Mouse (Mus musculus) cerebellum, postnatal 4 days (tissue): Measurements from ENCODE around the gene Mrps31.

ENCODE experiments used
- DNase-seq, 2 experiments: peaks; one replicate each; pipeline ENCODE4 v3.0.0; 2022; ENCODE audit warnings: low spot score in 2 of 2, mixed read lengths in 1 of 2

Gene Mrps31

DNA sequence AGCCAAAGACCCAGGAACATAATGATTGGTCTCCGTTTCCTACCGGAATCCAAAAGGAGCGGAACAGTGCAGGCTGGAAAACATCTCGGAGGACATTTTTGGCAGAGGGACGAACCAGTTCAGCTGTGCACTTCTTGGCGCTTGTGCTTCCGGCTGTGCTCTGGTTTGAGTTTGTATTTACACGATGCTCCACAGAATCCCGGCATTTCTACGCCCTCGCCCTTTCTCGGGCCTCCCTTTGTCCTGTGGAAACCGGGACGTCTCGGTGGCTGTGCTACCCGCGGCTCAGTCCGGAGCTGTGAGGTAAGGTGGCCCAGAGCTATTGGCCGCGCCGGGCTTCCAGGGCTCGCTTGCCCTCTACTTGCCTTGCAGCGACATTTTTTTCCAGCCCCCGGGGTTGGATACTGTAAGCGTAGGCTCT is at the start of gene Mrps31:
Mrps31 (plus strand) TSS at position 80 of the 421 bp plus-strand sequence.
- DNase-seq = peak; percentile 43 to 78

- no peak for DNase-seq
These were observed 34.9 kb upstream of the Mrps31 start for GRCm38 (mm10) chr8:22376311-22376710.

DNA sequence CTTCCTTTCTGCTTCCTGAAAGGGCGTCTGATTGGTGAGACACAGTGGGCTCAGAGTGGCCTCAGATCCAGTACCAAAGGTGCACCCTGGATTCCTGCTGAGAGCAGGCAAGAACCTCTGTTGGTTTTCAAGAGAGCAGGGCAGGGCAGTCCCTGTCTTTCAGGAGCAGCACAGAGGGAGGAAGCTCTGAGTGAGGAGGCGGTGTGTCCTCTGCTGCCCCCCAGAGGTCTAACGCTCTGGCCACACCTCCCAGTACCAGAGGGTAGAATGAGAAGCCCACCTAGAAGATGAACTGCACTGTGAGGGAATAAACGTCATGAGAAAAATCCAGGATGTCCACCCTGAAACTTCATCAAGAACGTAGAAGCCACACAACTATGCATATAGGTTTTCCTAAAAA is 34.3 kb upstream of the Mrps31 start:
- DNase-seq = peak in 1 of 2 experiments; percentile 49

DNA sequence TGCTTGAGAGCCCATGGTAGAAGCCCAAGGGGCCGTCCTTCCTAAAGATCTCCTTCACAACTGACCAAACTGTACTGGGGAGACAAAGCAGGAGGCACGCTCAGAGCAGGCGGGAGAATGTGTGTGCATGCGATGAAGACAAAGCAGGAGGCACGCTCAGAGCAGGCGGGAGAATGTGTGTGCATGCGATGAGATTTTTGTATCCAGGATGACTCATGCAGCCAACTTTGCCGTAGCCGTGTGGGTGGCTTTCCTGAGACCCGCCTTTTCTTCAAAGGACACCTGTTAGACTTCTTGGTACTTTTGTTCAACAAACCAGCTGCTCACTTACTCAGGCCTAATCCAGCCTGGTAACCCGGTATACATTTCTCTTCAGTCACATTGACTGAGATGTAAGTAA is 30.2 kb upstream of the Mrps31 start:
- DNase-seq = no peak

GRCm38 (mm10) chr8:22382824-22383595 is 28.2 kb upstream of the Mrps31 start:
- DNase-seq = no peak

GRCm38 (mm10) chr8:22385158-22385557 is 26.0 kb upstream of the Mrps31 start:
- no peak for DNase-seq

- no peak for DNase-seq
These were observed 21.3 kb upstream of the Mrps31 start for GRCm38 (mm10) chr8:22389874-22390273.

DNA sequence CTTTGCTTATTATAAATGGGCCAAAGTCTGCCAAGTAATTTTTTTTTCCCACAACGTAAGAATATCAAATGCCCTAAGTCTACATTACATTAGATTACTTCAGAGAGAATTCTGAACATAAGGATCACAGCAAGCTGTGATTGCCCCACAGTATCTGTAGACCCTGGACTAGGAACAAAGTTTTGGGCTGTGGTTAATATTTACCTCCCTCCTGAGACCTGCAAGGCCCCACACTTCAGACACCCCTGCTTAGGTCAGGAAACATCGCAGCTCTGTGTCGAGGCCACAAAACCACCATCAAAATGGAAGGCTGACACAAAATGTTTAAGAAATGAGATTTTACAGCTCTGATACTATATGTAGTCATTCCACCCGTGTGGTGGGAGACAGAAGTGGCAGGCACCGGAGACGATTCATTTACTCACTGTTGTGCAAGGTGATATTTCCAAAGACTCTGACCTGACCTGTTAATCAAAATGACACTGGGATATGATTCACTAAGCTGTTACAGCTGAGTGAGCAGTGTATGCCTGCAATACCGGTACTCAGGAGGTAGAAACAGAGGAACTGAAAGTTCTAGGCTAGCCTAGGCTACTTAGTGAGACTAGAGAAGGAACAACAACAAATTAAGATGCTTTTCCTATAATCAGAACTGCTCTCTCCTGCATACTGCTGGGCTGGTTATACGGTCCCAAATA is 20.2 kb upstream of the Mrps31 start:
- DNase-seq = no peak

GRCm38 (mm10) chr8:22394471-22394870 is 16.7 kb upstream of the Mrps31 start:
- no peak for DNase-seq

DNA sequence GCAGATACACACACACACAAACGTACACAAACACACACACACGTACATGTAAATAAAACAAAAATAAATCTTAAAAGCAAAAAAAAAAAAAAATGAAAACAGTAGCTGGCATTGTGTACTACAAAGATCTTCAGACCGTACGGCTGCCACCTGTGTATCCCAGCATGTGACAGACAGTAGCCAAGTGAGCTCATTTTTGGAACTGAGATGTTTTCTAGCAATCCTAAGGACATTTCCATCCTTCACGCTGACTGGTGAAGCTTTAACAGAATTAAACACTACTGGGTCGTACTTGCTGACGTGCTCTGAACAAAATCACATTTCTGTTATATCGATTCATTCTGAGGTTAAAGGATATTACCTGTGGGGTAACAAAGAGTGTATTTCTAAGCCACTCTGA is 15.9 kb upstream of the Mrps31 start:
- no peak for DNase-seq

DNA sequence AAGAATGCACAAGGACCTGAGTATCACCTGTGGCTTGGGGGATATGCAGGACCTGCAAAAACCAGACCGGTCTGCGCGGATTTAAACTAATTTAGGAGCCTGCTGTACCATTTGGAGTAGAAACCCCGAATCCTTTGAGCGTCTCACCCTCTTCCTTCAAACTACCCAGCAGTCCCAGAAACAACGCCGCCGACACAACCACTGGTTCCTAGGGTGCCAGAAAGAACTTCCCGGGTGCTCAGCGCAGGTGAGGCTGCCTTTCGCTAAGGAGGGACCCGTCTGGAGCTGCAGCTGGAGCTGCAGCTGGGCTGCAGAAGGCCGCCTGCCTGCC is 13.4 kb upstream of the Mrps31 start:
- DNase-seq = no peak

DNA sequence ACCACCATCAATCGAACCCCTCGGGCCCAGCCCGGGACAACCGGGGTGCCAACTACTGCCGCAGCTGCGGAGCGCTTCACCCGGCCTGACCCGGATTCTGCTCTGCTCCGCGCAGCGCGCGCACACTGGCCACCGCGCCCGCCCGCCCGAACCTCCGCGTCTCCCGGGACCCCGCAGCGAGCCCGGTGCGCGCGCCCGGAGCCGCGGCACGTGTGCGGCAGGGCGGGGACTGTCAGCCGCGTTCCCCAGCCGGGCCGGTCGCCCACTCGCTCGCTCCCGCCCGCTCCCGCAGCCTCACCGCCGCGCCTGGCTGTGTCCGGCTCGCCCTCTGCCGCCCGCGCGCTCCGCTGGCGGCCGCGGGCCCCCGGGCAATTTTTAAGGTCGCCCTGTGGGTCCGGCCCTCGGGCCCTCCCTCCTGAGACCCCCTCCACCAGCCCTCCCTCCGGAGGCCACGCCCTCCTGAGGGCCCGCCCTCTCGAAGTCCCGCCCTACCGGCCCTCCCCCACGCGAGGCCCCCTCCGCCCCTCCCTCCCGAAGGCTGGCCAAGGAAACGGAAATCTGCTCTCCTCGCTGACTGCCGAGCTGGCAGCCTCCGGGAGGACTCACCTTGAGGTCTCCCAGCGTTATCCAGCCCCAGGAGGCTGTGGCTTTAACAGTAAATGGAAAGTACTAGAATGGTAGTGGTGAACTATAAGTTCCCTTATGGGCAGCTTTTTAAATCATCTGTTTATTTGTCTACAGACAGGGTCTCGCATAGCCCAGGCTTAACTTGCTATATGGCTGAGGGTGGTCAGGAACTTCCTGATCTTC is 12.8 kb upstream of the Mrps31 start, which contains the start of gene Slc25a15:
Slc25a15 (minus strand) TSS at position 456 of the 810 bp plus-strand sequence.
- DNase-seq = peak; percentile 64 to 86

GRCm38 (mm10) chr8:22399285-22399880 is 11.8 kb upstream of the Mrps31 start:
- no peak for DNase-seq

DNA sequence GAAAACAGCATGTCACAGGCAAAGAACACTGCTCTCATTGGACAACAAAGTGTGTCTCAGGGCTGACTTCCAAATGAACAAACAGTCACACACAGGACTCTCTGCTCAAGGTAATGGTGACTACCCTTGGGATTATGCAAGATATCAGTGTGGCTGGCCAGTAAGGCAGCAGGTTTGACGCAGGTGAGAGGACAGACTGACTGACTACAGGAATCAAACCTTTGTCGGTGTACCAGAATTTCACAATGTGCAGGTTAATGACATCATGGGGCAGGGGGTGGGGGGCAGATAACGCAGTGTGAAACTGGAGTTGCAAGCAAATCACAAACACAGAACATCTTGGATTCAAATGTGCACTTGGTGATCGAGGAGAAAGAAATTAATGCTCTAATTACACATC is 10.6 kb upstream of the Mrps31 start:
- no peak for DNase-seq

DNA sequence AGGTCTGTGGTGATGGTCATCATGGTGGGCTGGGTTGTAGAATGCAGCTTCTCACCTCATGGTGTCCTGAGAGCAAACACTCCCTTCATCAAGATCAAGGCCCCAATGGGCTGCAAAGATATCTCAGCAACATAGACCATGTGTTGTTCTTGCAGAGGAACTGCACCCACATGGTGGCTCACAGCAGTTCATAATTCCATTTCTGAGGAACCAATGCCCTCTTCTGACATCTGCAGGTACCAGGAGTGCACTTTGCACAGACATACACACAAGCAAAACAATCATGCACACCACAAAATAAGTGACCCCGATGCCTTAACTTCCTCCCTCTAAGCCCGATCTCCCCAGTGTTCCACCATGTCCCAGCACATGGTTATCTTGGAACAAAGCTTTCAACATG is 7.9 kb upstream of the Mrps31 start:
- DNase-seq = no peak

DNA sequence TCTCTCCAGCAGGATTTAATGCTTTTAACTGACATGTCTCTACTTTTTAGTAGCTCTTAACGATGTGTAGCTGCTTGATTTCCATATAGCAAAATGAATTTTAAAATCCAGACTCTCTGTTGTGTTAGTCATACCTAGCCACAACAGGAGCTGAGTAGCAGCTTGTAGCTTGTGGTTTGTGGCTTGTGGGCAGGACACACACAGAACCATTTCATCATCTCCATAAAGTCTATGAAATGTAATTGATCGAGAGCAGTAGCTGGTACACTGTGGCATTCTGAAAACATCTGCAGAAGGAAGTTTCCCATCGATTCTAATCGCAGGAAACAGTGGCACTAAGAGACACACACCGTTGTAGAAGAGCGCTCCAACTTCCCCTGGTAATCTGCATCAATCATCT is 5.4 kb upstream of the Mrps31 start:
- no peak for DNase-seq

- no peak for DNase-seq
These were observed 376 bp upstream of the Mrps31 start for GRCm38 (mm10) chr8:22410688-22411281.

DNA sequence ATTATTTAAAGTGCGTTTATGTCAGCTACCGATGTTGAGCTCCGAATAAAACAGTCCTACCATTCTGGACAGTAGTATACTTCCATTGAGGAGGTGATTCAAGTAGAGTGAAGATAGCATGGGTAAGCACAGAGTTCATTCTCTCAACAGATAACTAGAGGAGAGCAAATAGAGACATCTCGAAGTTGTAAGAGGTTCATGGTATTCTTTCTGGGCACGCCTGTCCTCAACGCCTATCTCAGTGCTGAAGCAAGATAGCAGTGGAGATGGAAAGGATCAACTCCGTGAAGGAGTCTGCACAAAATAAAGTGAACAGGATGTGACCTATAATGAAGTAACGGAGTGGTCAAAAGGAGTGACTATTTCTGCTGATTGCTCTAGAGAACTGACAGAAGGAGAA is 810 bp downstream of the Mrps31 start:
- no peak for DNase-seq
